Mouse (Mus musculus): ENCODE results near the gene Atad3a.

Gene Atad3a

DNA sequence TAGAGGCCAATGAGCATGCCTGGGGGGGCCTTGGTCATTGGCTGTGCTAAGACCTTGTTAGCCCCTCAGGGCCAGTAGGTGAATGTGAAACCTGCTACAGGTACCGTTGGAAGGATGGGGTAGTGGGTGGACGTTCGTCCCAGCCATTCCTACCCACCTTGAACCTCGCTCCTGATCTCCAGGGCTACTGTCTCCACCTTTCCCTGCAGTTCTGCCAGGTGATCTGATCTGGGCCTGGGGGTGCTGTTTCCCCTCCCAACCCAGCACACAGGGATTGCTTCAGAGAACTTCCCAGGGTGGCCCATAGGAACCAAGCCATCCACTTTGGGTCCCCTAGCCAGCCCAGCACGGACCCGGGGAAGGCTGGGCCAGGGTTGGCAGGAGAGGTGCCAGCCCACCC lies 21.7 kb downstream of the Atad3a start:
- DNase-seq (ENCODE audit: low read depth, low spot score), result no peak

- no peak for DNase-seq (ENCODE audit: low read depth, low spot score)
These were observed 22.6 kb downstream of the Atad3a start for GRCm38 (mm10) chr4:155738262-155738661.

GRCm38 (mm10) chr4:155736421-155736820 lies 24.5 kb downstream of the Atad3a start:
- DNase-seq (ENCODE audit: low read depth, low spot score), result no peak

DNA sequence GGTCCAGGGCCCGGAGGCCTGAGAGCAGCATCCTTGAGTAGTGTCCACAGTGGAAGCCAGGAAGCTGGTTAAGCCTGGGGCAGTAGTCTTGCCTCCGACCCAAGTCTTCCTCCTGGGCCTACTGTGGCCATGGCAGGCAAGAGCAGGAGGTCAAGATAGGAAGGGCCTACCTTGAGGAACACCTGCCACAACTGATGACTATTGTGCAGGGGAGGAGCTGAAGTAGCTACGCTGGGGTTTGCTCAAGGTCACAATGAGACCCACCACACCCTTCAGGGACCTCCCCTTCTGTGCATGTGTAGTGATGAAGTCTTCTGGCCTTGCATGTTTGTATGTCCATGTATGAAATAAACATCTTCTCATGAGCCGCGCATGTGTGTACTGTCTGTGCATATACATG lies 25.1 kb downstream of the Atad3a start:
- DNase-seq (ENCODE audit: low read depth, low spot score), result no peak

- peak; percentile 10 for DNase-seq (ENCODE audit: low read depth, low spot score)
These were observed 25.8 kb downstream of the Atad3a start for GRCm38 (mm10) chr4:155734951-155735702.

- DNase-seq (ENCODE audit: low read depth, low spot score), result peak; percentile 87
These were observed 26.4 kb downstream of the Atad3a start, which contains the start of gene Tmem240 for GRCm38 (mm10) chr4:155734350-155734941. Gene Tmem240 (plus strand): TSS chr4:155734800.

GRCm38 (mm10) chr4:155733267-155733666 lies 27.6 kb downstream of the Atad3a start:
- DNase-seq (ENCODE audit: low read depth, low spot score), result no peak

DNA sequence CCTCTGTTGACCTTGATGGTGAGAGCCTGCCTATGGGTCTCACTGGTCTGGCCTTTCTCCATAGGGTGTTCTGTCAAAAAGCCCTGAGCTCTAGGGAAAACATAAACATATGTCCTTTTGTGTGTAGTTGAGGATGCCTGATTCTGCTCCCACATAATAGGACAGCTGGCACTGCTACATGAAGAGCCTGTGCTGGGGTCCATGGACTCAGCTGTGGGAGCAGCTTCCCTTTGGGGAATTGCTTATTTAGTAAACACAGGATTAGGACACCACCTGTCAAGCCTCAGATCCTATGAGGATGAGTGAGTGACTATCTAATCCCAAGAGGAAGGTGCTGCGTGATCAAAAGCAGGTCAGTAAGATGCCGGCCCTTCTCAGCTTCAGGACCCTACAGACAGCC lies 32.9 kb downstream of the Atad3a start:
- no peak for DNase-seq (ENCODE audit: low read depth, low spot score)

DNA sequence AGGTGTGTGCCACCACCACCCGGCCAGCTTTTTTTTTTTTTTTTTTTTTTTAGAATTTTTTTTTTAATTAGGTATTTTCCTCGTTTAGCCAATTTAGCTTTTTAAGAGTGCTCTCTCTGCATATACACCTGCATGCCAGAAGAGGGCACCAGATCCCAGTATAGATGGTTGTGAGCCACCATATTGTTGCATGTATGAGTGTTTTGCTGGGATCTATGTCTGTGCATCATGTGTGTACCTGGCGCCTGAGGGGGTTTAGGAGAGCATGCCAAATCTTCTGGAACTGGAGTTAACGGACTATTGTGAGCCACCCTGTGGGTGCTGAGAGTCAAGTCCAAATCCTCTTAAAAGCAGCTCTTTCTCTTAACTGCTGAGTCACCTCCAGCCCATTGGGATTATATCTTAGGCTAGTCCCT lies 39.2 kb downstream of the Atad3a start:
- no peak for DNase-seq (ENCODE audit: low read depth, low spot score)

GRCm38 (mm10) chr4:155710521-155711252 lies 50.2 kb downstream of the Atad3a start:
- no peak for DNase-seq (ENCODE audit: low read depth, low spot score)

DNA sequence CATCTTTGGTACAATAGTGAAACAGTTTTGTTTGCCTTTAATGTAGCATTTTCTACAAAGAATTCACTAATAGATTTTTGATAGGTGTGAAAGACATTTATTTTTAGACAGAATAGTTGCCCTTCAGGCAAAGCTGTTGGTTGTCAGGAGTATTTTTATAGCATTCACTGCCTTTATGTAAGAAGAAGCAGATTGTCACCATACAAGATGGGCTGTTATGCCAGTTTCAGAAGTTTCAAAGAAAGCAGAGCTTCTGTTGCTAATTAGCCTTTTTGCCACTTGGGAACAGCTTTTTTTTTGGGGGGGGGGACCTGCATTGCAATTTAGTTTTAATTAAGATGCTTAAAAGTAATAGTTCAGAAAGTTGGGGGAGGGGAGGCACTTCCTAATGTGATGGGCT lies 51.9 kb downstream of the Atad3a start:
- no peak for DNase-seq (ENCODE audit: low read depth, low spot score)

DNA sequence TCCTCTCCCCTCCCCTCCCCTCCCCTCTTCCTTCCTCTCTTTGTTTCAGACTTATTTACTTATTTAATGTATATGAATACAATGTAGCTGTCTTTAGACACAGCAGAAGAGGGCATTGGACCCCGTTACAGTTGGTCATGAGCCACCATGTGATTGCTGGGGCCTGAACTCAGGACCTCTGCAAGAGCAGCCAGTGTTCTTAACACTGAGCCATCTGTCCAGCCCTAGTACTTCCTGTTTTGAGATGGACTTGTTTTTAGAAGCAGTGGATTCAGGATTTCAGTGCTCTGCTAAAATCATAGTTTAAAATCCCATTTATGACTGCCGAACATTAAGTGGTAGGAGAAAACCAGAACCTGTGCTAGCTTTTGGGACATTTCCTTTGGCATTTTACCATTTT lies 52.3 kb downstream of the Atad3a start:
- no peak for DNase-seq (ENCODE audit: low read depth, low spot score)

DNA sequence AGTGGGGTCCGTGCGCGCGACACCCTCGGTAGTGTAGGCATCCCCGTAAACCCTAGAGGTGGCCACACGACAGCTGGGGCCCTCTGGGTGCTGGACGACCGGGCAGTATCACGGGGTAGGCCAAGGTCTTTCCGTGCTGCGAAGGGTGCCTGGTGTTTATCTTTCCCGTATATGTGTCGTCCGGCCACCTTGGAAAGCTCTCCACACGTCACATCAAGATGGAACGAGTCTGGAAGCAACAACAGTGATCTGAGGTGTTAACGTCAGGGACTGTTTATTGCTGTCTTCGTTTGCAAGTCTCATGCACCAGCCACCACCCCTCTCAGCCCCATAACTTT lies 55.3 kb downstream of the Atad3a start:
- no peak for DNase-seq (ENCODE audit: low read depth, low spot score)

DNA sequence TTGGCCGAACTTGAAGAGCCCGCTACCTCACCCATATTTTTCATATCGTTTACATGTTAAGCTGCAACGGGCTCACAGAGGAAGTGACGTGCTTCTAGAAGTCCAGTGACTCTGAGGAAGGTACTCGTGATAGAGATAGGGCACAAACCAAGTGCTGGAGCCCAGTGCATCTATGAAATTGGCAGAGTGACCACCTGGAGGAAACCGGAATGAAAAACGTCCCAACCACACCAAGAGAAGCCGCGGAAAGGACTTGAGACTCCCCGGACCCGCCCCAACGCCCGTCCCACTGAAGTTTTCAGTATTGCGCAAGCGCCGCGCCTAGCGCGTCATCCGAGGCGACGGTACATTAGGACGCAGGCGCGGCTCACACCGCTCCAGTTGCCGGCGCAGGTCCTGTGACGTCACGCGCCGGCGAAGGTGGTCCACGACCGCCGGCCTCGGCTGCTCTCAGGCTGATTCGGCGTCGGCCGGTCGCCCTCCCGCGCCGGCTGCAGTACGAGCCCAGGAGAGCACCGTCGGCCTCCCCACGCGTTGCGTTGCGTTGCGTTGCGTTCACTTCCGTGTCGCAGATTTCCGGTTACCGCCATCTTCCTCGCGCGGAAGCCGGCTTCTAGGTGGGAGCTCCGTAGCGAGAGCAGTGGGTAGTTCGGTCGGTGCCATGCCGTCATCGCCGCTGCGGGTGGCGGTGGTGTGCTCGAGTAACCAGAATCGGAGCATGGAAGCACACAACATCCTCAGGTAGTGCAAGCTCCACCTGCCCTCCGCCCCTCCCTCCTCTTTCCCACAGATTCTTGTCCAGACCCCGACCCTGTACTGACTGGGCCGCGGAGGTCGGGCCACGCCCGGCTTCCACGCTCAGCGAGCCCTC lies 55.9 kb downstream of the Atad3a start, which contains the start of gene Ssu72:
Gene Ssu72 (plus strand): TSS at position 80 of the 871 bp plus-strand sequence.
- peak; percentile 91 for DNase-seq (ENCODE audit: low read depth, low spot score)

- no peak for DNase-seq (ENCODE audit: low read depth, low spot score)
These were observed 57.4 kb downstream of the Atad3a start for GRCm38 (mm10) chr4:155703425-155703929.

DNA sequence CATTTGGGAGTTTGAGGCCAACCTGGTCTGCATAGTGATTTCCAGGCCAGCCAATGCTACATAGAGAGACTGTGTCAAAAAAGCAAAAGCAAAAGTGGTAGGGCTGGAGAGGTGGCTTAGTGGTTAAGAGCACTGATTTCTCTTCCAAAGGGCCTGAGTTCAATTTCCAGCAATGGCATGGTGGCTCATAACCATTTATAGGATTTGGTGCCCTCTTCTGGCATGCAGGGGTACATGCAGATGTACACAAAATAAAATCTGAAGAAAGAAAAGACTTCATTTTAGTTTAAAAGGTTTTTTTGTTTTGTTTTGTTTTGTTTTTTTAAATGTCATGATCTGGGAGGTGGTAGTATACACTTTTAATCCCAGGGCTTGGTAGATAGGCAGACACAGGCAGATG lies 60.5 kb downstream of the Atad3a start:
- DNase-seq (ENCODE audit: low read depth, low spot score), result no peak

- no peak for DNase-seq (ENCODE audit: low read depth, low spot score)
These were observed 64.3 kb downstream of the Atad3a start for GRCm38 (mm10) chr4:155696261-155697255.

GRCm38 (mm10) chr4:155695531-155696062 lies 65.3 kb downstream of the Atad3a start:
- no peak for DNase-seq (ENCODE audit: low read depth, low spot score)

DNA sequence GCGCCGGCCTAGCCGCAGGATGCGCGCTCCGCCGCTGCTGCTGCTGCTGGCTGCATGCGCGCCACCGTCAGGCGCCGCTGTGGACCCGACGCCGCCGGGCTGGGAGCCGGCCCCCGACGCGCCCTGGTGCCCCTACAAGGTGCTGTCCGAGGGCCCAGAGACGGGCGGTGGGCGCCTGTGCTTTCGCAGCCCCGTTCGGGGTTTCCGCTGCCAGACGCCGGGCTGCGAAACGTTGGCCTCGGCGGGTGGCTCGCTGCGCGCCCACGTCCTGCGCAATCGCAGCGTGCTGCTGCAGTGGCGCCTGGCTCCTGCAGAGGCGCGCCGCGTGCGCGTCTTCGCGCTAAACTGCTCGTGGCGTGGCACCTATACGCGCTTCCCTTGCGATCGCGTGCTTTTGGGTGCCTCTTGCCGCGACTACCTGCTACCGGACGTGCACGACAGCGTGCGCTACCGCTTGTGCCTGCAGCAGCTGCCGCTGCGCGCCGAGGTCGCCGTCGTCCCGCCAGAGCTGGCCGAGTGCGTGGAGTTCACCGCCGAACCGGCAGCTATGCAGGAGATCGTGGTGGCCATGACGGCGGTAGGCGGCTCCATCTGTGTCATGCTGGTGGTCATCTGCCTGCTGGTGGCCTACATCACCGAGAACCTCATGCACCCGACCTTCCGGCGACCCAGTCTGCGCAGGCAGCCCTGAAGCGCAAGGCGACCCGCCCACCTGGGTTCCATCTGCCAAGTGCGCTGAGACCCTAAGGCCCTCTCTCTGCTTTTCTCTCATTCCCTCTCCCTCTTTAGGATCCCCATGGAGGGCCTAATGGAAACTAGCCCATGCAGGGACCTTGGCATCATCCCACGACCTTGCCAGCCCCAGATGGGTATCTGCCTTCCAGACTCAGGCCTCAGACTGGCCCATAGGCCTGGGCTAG lies 66.2 kb downstream of the Atad3a start:
- DNase-seq (ENCODE audit: low read depth, low spot score), result peak; percentile 57

Data from brain, embryonic 18.5 days (tissue).